Mouse (Mus musculus) bone marrow macrophage, adult 2 months (primary cell): ENCODE data around the gene Slc25a13. TPM values are rescaled to one million over a fixed set of nuclear protein-coding genes. Genes with fewer than 3 reads are reported as not detected.

Experiments used
- H3K27ac ChIP-seq: 2 replicates; pipeline ENCODE4 v1.5.1; 2012; ENCODE audit warnings: low read depth, low read length; ENCODE audit not compliant: insufficient read depth
- H3K4me1 ChIP-seq: 2 replicates; pipeline ENCODE4 v1.6.1; 2012; ENCODE audit warnings: low read length; ENCODE audit not compliant: control insufficient read depth, insufficient read depth
- H3K4me3 ChIP-seq: 2 replicates; pipeline ENCODE4 v1.5.1; 2012; ENCODE audit warnings: mild to moderate bottlenecking, low read length, moderate library complexity; ENCODE audit not compliant: insufficient read depth
- CTCF ChIP-seq: IDR thresholded peaks from 2 replicates; pipeline ENCODE4 v1.5.1; 2012; ENCODE audit warnings: low read depth, mild to moderate bottlenecking, low read length, moderate library complexity
- POLR2A ChIP-seq: IDR thresholded peaks from 2 replicates; pipeline ENCODE4 v1.6.1; 2012; ENCODE audit warnings: mild to moderate bottlenecking, low read depth, low read length, borderline replicate concordance
- polyA plus RNA-seq: library from polyadenylated mRNA; stranded (reverse); fragments of >200 nt; gene quantifications from 2 replicates; pipeline ENCODE4 v1.2.4, GENCODE M21; 2012; ENCODE audit not compliant: missing spikeins, insufficient read depth, insufficient read length

Slc25a13 gene
- polyA plus RNA-seq, 1 experiment: 7.8 TPM

GRCm38 (mm10) chr6:6070015-6070414 lies 147.0 kb downstream of the Slc25a13 start:
- H3K4me3 ChIP-seq: no peak overlapping the region
- no peaks in the 10 kb centered on the region for H3K4me1 ChIP-seq
- no peak for TF ChIP-seq CTCF
- TF ChIP-seq POLR2A: no peak
- H3K27ac ChIP-seq: no peak overlapping the region

GRCm38 (mm10) chr6:6067201-6067600 lies 149.8 kb downstream of the Slc25a13 start:
- H3K27ac ChIP-seq: no peak overlapping the region
- H3K4me3 ChIP-seq: no peak overlapping the region
- no peaks in the 10 kb centered on the region for H3K4me1 ChIP-seq
- no peak for TF ChIP-seq POLR2A
- no peak for TF ChIP-seq CTCF

- no peak overlapping the region for H3K4me3 ChIP-seq
- TF ChIP-seq POLR2A (no peak), CTCF (no peak)
- no peak overlapping the region for H3K27ac ChIP-seq
- no peaks in the 10 kb centered on the region for H3K4me1 ChIP-seq
These were observed 158.4 kb downstream of the Slc25a13 start for GRCm38 (mm10) chr6:6058548-6058947.

- Histone ChIP-seq H3K4me1 (no peaks in the 10 kb centered on the region), H3K27ac (no peak overlapping the region), H3K4me3 (no peak overlapping the region)
- TF ChIP-seq POLR2A (no peak), CTCF (no peak)
These were observed 163.0 kb downstream of the Slc25a13 start for GRCm38 (mm10) chr6:6053946-6054345.

- TF ChIP-seq POLR2A (no peak), CTCF (no peak)
These were observed 164.3 kb downstream of the Slc25a13 start for GRCm38 (mm10) chr6:6052696-6053095.

GRCm38 (mm10) chr6:6046729-6047424 lies 170.1 kb downstream of the Slc25a13 start:
- Histone ChIP-seq H3K27ac (no peak overlapping the region), H3K4me1 (0 out of 2 replicates have a peak, but pooled peaks cover 4% of the 10 kb centered on the region), H3K4me3 (no peak overlapping the region)
- TF ChIP-seq POLR2A: no peak

More at GRCm38 (mm10) chr6:6052696-6053095, 164.3 kb downstream of the Slc25a13 start:
- H3K27ac ChIP-seq: no peak overlapping the region
- H3K4me1 ChIP-seq: no peaks in the 10 kb centered on the region
- H3K4me3 ChIP-seq: no peak overlapping the region

GRCm38 (mm10) chr6:6038773-6039550 lies 178.0 kb downstream of the Slc25a13 start:
- no peaks in the 10 kb centered on the region for H3K4me1 ChIP-seq
- H3K27ac ChIP-seq: no peak overlapping the region
- H3K4me3 ChIP-seq: no peak overlapping the region
- TF ChIP-seq CTCF (no peak), POLR2A (no peak)

- TF ChIP-seq CTCF: no peak
- TF ChIP-seq POLR2A: no peak
- no peak overlapping the region for H3K27ac ChIP-seq
- no peaks in the 10 kb centered on the region for H3K4me1 ChIP-seq
- no peak overlapping the region for H3K4me3 ChIP-seq
These were observed 189.3 kb downstream of the Slc25a13 start for GRCm38 (mm10) chr6:6027664-6028063.

GRCm38 (mm10) chr6:6023976-6024375 lies 193.0 kb downstream of the Slc25a13 start:
- Histone ChIP-seq H3K4me1 (no peaks in the 10 kb centered on the region), H3K4me3 (no peak overlapping the region), H3K27ac (no peak overlapping the region)
- TF ChIP-seq CTCF (no peak), POLR2A (no peak)

- Histone ChIP-seq H3K4me3 (no peak overlapping the region), H3K27ac (no peak overlapping the region), H3K4me1 (no peaks in the 10 kb centered on the region)
- TF ChIP-seq POLR2A (no peak), CTCF (no peak)
These were observed 200.0 kb downstream of the Slc25a13 start for GRCm38 (mm10) chr6:6016931-6017330.
